Mouse (Mus musculus) cerebellum, adult 2 months (tissue): ENCODE data around the gene Map6.

Experiments
- CTCF ChIP-seq: fragments of 200-500 bp; IDR thresholded peaks from 2 replicates; pipeline ENCODE4 v1.5.1; 2011; ENCODE audit warnings: low read depth, mild to moderate bottlenecking, control low read depth, low read length, moderate library complexity, borderline replicate concordance; ENCODE audit not compliant: insufficient read depth
- POLR2A ChIP-seq: fragments of 200-500 bp; IDR thresholded peaks from 2 replicates; pipeline ENCODE4 v1.6.1; 2011; ENCODE audit warnings: low read length, control low read depth, borderline replicate concordance; ENCODE audit not compliant: insufficient read depth

DNA sequence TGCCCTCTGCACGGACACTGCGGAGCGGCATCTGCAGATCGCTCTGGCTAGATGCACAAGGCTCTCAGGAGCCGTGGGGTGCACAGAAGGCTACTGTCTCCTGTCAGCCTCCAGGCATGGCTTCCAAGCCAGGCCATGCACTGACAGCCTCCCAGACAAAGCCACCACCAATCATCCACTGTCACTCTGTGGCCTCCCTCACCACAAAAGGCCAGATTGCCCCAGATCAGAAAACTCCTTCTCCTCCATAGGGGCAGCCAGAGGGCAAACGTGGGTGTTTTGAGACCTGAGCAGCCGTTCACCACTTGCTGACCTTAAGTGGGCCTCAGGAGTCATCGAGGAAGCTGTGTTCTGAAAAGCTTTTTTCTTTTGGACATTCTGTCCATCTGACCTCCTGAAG, 111.6 kb downstream of the Map6 start:
- TF ChIP-seq CTCF, result no peak
- TF ChIP-seq POLR2A, result no peak
